Mouse (Mus musculus) lung, postnatal 0 days (tissue): ENCODE results near the gene Hmcn2.

Experiments
- CTCF ChIP-seq: IDR thresholded peaks from 2 replicates; pipeline ENCODE4 v1.5.1; 2016; ENCODE audit warnings: antibody characterized with exemption, mild to moderate bottlenecking
- EP300 ChIP-seq: IDR thresholded peaks from 2 replicates; pipeline ENCODE4 v1.6.1; 2016; ENCODE audit warnings: antibody characterized with exemption, mild to moderate bottlenecking, control low read depth

GRCm38 (mm10) chr2:31269847-31270246 is 44.4 kb upstream of the Hmcn2 start:
- TF ChIP-seq CTCF (no peak), EP300 (no peak)
